Mouse (Mus musculus): ENCODE results near the gene Kcnb1. TPM values are rescaled to one million over a fixed set of nuclear protein-coding genes. Genes with fewer than 3 reads are reported as not detected.

Kcnb1 gene
- polyA plus RNA-seq, 1 experiment from 2014 or later = 0.65 TPM

DNA sequence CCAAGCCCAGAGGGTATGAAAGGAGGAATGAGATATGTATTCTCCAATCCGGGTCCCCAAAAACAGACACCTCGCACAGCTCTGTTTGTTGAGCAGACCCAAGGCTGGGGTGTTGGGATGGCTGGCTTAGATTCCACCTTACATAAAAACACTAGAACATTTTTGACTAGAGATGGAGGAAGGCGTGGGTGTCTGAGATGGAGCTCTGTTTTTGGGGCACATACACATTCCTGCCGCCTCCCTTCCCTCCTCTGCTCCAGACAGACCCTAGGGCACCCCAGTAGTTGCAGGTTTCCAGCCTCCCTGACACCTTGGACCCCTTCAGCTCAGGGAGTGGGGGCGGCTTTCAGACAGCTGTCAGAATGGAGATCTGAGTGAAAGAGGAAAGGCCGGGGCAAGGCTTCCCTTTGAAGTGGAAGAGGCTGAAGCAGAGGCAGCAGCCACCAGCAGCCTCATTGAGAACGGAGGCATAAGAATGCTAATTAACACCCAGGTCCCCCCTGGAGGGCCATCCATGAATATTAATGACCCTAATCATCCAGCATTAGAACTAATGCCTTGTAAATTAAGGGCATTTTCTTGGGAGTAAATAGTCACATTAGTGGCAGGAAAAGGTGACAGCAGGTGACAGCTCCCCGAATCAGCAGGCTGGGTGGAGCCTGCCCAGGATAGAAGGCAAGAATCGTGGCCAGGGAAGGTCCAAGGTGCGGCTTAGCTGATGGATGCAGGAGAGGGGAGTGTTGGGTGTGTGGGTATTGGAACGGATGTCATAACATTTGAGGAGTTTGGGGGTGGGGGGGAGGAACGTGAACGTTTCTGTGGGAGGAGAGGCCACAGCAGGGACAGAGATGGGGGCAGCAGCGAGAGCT lies 45.3 kb downstream of the Kcnb1 start:
- Histone ChIP-seq H3K27ac (ENCODE audit: low read length) (no peak overlapping the region), H3K4me2 (ENCODE audit: low read depth, low read length) (no peak overlapping the region), H3K27me3 (ENCODE audit: control insufficient read depth, insufficient read depth, low read depth, low read length) (no peaks in the 10 kb centered on the region), H3K9ac (ENCODE audit: low read length) (no peak overlapping the region), H3K4me3 (ENCODE audit: low read length) (no peak overlapping the region), H3K9me3 (ENCODE audit: control insufficient read depth, low read length) (no peaks in the 10 kb centered on the region), H3K4me1 (replicated peaks; ENCODE audit: control insufficient read depth, insufficient read depth, low read length) (no peaks in the 10 kb centered on the region), H3K36me3 (ENCODE audit: control insufficient read depth, insufficient read depth, low read length) (no peaks in the 10 kb centered on the region)
- 13% methylated on average over 14 of the region's 14 CpGs for WGBS
- no peak for ATAC-seq (ENCODE audit: low read depth)

GRCm38 (mm10) chr2:167143914-167144313 lies 46.0 kb downstream of the Kcnb1 start:
- Histone ChIP-seq H3K9ac (ENCODE audit: low read length) (no peak overlapping the region), H3K36me3 (ENCODE audit: control insufficient read depth, insufficient read depth, low read length) (no peaks in the 10 kb centered on the region)

GRCm38 (mm10) chr2:167142282-167142681 lies 47.7 kb downstream of the Kcnb1 start:
- no peak overlapping the region for H3K27ac ChIP-seq (ENCODE audit: low read length)
- no peak overlapping the region for H3K9ac ChIP-seq (ENCODE audit: low read length)
- no peaks in the 10 kb centered on the region for H3K9me3 ChIP-seq (ENCODE audit: control insufficient read depth, low read length)
- WGBS = 90% methylated on average over 3 of the region's 3 CpGs
- H3K4me3 ChIP-seq (ENCODE audit: low read length) = no peak overlapping the region
- no peak overlapping the region for H3K4me2 ChIP-seq (ENCODE audit: low read depth, low read length)
- no peaks in the 10 kb centered on the region for H3K27me3 ChIP-seq (ENCODE audit: control insufficient read depth, insufficient read depth, low read depth, low read length)
- no peaks in the 10 kb centered on the region for H3K36me3 ChIP-seq (ENCODE audit: control insufficient read depth, insufficient read depth, low read length)
- no peak for ATAC-seq (ENCODE audit: low read depth)
- H3K4me1 ChIP-seq (replicated peaks; ENCODE audit: control insufficient read depth, insufficient read depth, low read length) = no peaks in the 10 kb centered on the region

More at GRCm38 (mm10) chr2:167143914-167144313, 46.0 kb downstream of the Kcnb1 start:
- no peak overlapping the region for H3K4me3 ChIP-seq (ENCODE audit: low read length)
- WGBS = 65% methylated on average over 2 of the region's 2 CpGs
- no peak for ATAC-seq (ENCODE audit: low read depth)
- H3K27me3 ChIP-seq (ENCODE audit: control insufficient read depth, insufficient read depth, low read depth, low read length) = no peaks in the 10 kb centered on the region
- no peaks in the 10 kb centered on the region for H3K9me3 ChIP-seq (ENCODE audit: control insufficient read depth, low read length)
- no peak overlapping the region for H3K4me2 ChIP-seq (ENCODE audit: low read depth, low read length)
- no peak overlapping the region for H3K27ac ChIP-seq (ENCODE audit: low read length)
- H3K4me1 ChIP-seq (replicated peaks; ENCODE audit: control insufficient read depth, insufficient read depth, low read length) = no peaks in the 10 kb centered on the region

DNA sequence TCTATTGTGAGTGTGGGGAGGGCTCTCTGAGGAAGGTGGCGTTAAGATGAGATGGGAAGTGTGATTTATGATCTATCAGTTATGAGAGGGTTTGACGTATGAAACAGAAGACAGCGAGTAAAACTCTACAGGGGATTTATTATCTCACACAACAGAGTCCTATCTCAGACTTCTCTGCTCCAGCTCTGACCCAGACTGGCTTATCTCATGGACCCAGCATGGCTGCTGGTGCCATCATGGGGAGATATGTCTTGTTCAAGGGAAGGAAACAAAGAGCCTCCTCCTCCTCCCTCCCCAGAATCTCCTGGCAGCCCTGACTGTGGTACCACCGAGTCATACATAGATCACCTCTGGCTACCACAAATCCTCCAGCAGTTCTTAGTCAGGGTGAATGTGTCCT lies 48.1 kb downstream of the Kcnb1 start:
- H3K4me3 ChIP-seq (ENCODE audit: low read length) = no peak overlapping the region
- H3K9ac ChIP-seq (ENCODE audit: low read length) = no peak overlapping the region
- H3K36me3 ChIP-seq (ENCODE audit: control insufficient read depth, insufficient read depth, low read length) = no peaks in the 10 kb centered on the region
- no peaks in the 10 kb centered on the region for H3K9me3 ChIP-seq (ENCODE audit: control insufficient read depth, low read length)
- H3K27ac ChIP-seq (ENCODE audit: low read length) = no peak overlapping the region
- 70% methylated on average over 4 of the region's 4 CpGs for WGBS
- ATAC-seq (ENCODE audit: low read depth) = no peak
- H3K4me1 ChIP-seq (replicated peaks; ENCODE audit: control insufficient read depth, insufficient read depth, low read length) = no peaks in the 10 kb centered on the region
- no peak overlapping the region for H3K4me2 ChIP-seq (ENCODE audit: low read depth, low read length)
- H3K27me3 ChIP-seq (ENCODE audit: control insufficient read depth, insufficient read depth, low read depth, low read length) = no peaks in the 10 kb centered on the region

DNA sequence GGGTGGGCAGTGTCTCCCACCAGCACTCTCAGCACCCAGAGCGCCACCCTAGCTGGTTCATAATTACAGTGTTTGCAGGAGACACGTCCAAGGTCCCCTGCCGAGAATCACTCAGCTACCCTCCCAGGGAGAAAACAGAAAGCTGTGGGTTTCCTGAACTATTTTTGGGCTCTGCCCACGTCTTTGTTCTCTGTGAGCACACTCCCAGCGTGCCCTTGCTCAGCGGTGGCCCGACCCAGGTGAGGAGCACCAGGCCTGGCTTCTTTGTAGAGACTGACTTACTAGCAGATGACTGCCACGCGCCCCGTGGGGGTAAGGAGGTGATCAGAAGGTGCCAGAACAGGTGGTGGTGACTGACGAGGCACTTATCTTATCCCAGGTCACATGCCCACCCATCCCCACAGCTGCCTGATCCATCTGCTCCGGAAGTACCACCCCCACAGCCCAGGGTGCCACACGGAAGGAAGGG lies 50.1 kb downstream of the Kcnb1 start:
- 46% methylated on average over 13 of the region's 13 CpGs for WGBS
- no peaks in the 10 kb centered on the region for H3K36me3 ChIP-seq (ENCODE audit: control insufficient read depth, insufficient read depth, low read length)
- ATAC-seq (ENCODE audit: low read depth) = no peak
- H3K27me3 ChIP-seq (ENCODE audit: control insufficient read depth, insufficient read depth, low read depth, low read length) = no peaks in the 10 kb centered on the region
- H3K4me1 ChIP-seq (replicated peaks; ENCODE audit: control insufficient read depth, insufficient read depth, low read length) = no peaks in the 10 kb centered on the region
- no peak overlapping the region for H3K4me2 ChIP-seq (ENCODE audit: low read depth, low read length)
- H3K4me3 ChIP-seq (ENCODE audit: low read length) = no peak overlapping the region
- no peak overlapping the region for H3K27ac ChIP-seq (ENCODE audit: low read length)
- no peaks in the 10 kb centered on the region for H3K9me3 ChIP-seq (ENCODE audit: control insufficient read depth, low read length)
- no peak overlapping the region for H3K9ac ChIP-seq (ENCODE audit: low read length)

DNA sequence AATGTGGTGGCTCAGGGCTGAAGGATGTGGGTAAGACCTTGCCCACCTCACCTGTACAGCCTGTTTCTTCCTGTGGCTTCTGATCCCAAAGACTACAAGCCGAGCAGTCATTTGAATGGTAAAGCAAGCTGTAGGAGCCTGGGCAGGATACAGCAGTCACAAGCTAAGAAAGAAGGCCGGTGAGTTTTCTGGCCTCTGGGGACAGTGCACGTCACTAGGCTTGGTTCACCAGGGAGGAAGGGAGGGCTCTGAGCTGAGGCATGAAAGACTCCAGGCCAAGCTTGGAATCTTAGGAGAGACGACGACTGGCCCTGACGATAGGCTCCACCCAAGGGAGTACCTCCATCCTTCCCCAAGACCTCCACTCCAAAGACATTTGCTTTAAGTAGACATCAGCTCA lies 51.3 kb downstream of the Kcnb1 start:
- Histone ChIP-seq H3K4me1 (replicated peaks; ENCODE audit: control insufficient read depth, insufficient read depth, low read length) (no peaks in the 10 kb centered on the region), H3K9me3 (ENCODE audit: control insufficient read depth, low read length) (no peaks in the 10 kb centered on the region), H3K4me3 (ENCODE audit: low read length) (no peak overlapping the region), H3K27ac (ENCODE audit: low read length) (no peak overlapping the region), H3K27me3 (ENCODE audit: control insufficient read depth, insufficient read depth, low read depth, low read length) (no peaks in the 10 kb centered on the region), H3K9ac (ENCODE audit: low read length) (no peak overlapping the region), H3K36me3 (ENCODE audit: control insufficient read depth, insufficient read depth, low read length) (no peaks in the 10 kb centered on the region), H3K4me2 (ENCODE audit: low read depth, low read length) (no peak overlapping the region)
- ATAC-seq (ENCODE audit: low read depth) = no peak
- 60% methylated on average over 6 of the region's 6 CpGs for WGBS

GRCm38 (mm10) chr2:167136909-167137308 lies 53.0 kb downstream of the Kcnb1 start:
- no peak overlapping the region for H3K9ac ChIP-seq (ENCODE audit: low read length)
- no peaks in the 10 kb centered on the region for H3K4me1 ChIP-seq (replicated peaks; ENCODE audit: control insufficient read depth, insufficient read depth, low read length)
- 74% methylated on average over 14 of the region's 14 CpGs for WGBS
- no peak overlapping the region for H3K4me3 ChIP-seq (ENCODE audit: low read length)
- no peaks in the 10 kb centered on the region for H3K9me3 ChIP-seq (ENCODE audit: control insufficient read depth, low read length)
- H3K27me3 ChIP-seq (ENCODE audit: control insufficient read depth, insufficient read depth, low read depth, low read length) = no peaks in the 10 kb centered on the region
- no peak overlapping the region for H3K27ac ChIP-seq (ENCODE audit: low read length)
- ATAC-seq (ENCODE audit: low read depth) = no peak
- H3K36me3 ChIP-seq (ENCODE audit: control insufficient read depth, insufficient read depth, low read length) = no peaks in the 10 kb centered on the region
- no peak overlapping the region for H3K4me2 ChIP-seq (ENCODE audit: low read depth, low read length)

GRCm38 (mm10) chr2:167132041-167132440 lies 57.9 kb downstream of the Kcnb1 start:
- Histone ChIP-seq H3K9ac (ENCODE audit: low read length) (no peak overlapping the region), H3K36me3 (ENCODE audit: control insufficient read depth, insufficient read depth, low read length) (no peaks in the 10 kb centered on the region), H3K4me1 (replicated peaks; ENCODE audit: control insufficient read depth, insufficient read depth, low read length) (peaks cover 15% of the 10 kb centered on the region), H3K4me3 (ENCODE audit: low read length) (no peak overlapping the region), H3K9me3 (ENCODE audit: control insufficient read depth, low read length) (no peaks in the 10 kb centered on the region), H3K27me3 (ENCODE audit: control insufficient read depth, insufficient read depth, low read depth, low read length) (no peaks in the 10 kb centered on the region), H3K4me2 (ENCODE audit: low read depth, low read length) (no peak overlapping the region), H3K27ac (ENCODE audit: low read length) (no peak overlapping the region)
- 23% methylated on average over 8 of the region's 8 CpGs for WGBS
- no peak for ATAC-seq (ENCODE audit: low read depth)

DNA sequence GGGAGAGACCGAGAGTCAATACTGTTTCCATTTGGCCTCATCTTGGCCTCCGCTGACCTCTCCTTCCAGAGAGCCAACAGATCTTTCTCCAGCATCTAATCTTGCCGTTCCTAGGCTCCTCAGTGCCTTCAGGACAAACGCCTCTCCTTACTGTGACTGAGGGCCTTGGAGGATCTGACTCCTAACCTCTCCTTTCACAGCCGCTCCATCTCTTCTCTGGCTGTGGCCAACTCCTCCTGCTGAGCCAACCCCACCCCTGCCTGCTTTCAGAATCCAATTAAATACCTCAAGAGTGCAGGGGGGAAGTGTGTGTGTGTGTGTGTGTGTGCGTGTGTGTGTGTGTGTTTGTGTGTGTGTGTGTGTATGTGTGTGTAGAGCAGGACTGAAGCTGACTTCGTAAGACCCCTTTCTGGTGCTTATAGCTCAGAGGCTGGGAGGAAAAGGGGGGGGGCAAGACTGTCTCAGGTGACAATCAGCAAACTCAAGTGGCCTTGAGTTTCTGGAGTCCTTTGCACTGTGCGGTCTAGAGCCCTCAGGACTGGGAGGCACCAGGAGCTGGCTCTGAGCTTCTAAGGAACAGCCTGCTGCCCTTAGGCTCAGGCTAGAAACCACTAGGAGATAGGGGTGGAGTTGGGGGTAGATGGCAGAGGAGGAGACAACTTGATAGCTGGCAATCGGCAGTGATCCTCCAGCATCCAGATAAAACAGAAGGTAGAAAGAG lies 59.7 kb downstream of the Kcnb1 start:
- Histone ChIP-seq H3K4me2 (ENCODE audit: low read depth, low read length) (peak overlapping the region; percentile 0; the same call in 1 of the 2 replicates), H3K27ac (ENCODE audit: low read length) (peak overlapping the region; percentile 1; the same call in 1 of the 2 replicates), H3K27me3 (ENCODE audit: control insufficient read depth, insufficient read depth, low read depth, low read length) (no peaks in the 10 kb centered on the region), H3K9me3 (ENCODE audit: control insufficient read depth, low read length) (no peaks in the 10 kb centered on the region), H3K4me1 (replicated peaks; ENCODE audit: control insufficient read depth, insufficient read depth, low read length) (peaks cover 15% of the 10 kb centered on the region), H3K9ac (ENCODE audit: low read length) (no peak overlapping the region), H3K4me3 (ENCODE audit: low read length) (no peak overlapping the region), H3K36me3 (ENCODE audit: control insufficient read depth, insufficient read depth, low read length) (no peaks in the 10 kb centered on the region)
- WGBS = 22% methylated on average over 9 of the region's 9 CpGs
- peak; percentile 53 for ATAC-seq (ENCODE audit: low read depth)
